Mouse (Mus musculus): Measurements from ENCODE around the gene Glt1d1. TPM values are rescaled to one million over a fixed set of nuclear protein-coding genes. Genes with fewer than 3 reads are reported as not detected.

The Glt1d1 gene
- polyA plus RNA-seq, 1 experiment from 2014 or later: 0.33 TPM

DNA sequence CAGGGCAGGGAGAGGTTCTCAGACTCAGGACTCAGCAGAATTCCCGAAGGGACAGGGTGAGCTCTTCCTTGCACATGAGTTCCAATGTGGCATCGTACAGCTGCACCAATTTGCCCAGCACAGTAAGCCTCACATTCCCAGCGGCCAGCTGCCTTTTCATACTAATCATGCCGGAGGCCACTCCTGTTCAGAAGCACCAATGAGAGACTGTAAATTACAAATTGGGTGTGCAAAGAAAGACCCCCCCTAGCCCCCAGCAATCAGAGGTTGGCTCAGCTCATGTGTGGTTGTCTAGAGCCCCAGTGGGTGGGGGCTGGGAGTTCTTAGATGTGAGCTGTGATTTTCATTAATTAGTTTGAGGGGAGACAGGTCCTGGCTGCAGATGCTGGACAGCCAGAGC lies 123.5 kb downstream of the Glt1d1 start:
- ATAC-seq (ENCODE audit: insufficient number of reproducible peaks, insufficient read depth, low FRiP score, low read depth): no peak
- no peaks in the 10 kb centered on the region for H3K9me3 ChIP-seq (ENCODE audit: control insufficient read depth, low read depth, low read length)
- 77% methylated on average over 4 of the region's 4 CpGs for WGBS

DNA sequence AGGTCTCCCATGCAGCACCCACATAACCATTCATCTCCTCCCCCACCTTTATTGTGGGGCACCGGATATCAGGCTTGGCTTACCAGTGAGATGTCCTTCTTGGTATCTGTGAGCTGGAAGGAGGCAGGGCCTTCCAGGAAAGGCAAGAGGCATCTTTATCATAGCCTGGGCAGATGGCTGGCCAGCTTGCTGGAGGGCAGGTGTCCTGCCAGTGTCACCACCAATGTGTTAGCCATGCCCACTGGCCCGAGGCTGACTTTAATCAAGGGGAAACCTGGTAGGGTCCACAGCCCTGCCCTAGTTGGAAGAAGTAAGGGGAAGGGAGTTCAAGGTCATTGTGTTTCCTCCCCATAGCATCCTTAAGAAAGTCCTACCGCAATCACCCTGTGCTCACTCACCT lies 123.9 kb downstream of the Glt1d1 start:
- no peak overlapping the region for H3K27ac ChIP-seq (ENCODE audit: low read length)
- no peaks in the 10 kb centered on the region for H3K9me3 ChIP-seq (ENCODE audit: control insufficient read depth, low read depth, low read length)
- WGBS: 78% methylated on average over 3 of the region's 3 CpGs
- H3K4me1 ChIP-seq (ENCODE audit: control insufficient read depth, insufficient read depth, low read length): no peaks in the 10 kb centered on the region
- ATAC-seq (ENCODE audit: insufficient number of reproducible peaks, insufficient read depth, low FRiP score, low read depth): no peak
- H3K4me3 ChIP-seq (ENCODE audit: low read depth, low read length): no peak overlapping the region
- no peak overlapping the region for H3K4me2 ChIP-seq (replicated peaks; ENCODE audit: low read depth, low read length)
- no peak overlapping the region for H3K9ac ChIP-seq (replicated peaks; ENCODE audit: low read depth, low read length)
- H3K36me3 ChIP-seq (ENCODE audit: control insufficient read depth, insufficient read depth, low read length): no peaks in the 10 kb centered on the region
- H3K27me3 ChIP-seq (ENCODE audit: control insufficient read depth, insufficient read depth, low read length): no peaks in the 10 kb centered on the region

More for the DNA sequence above, 123.5 kb downstream of the Glt1d1 start:
- no peak overlapping the region for H3K9ac ChIP-seq (replicated peaks; ENCODE audit: low read depth, low read length)
- H3K27ac ChIP-seq (ENCODE audit: low read length): no peak overlapping the region
- H3K4me2 ChIP-seq (replicated peaks; ENCODE audit: low read depth, low read length): no peak overlapping the region
- H3K4me1 ChIP-seq (ENCODE audit: control insufficient read depth, insufficient read depth, low read length): no peaks in the 10 kb centered on the region
- no peaks in the 10 kb centered on the region for H3K36me3 ChIP-seq (ENCODE audit: control insufficient read depth, insufficient read depth, low read length)
- H3K27me3 ChIP-seq (ENCODE audit: control insufficient read depth, insufficient read depth, low read length): no peaks in the 10 kb centered on the region
- no peak overlapping the region for H3K4me3 ChIP-seq (ENCODE audit: low read depth, low read length)

DNA sequence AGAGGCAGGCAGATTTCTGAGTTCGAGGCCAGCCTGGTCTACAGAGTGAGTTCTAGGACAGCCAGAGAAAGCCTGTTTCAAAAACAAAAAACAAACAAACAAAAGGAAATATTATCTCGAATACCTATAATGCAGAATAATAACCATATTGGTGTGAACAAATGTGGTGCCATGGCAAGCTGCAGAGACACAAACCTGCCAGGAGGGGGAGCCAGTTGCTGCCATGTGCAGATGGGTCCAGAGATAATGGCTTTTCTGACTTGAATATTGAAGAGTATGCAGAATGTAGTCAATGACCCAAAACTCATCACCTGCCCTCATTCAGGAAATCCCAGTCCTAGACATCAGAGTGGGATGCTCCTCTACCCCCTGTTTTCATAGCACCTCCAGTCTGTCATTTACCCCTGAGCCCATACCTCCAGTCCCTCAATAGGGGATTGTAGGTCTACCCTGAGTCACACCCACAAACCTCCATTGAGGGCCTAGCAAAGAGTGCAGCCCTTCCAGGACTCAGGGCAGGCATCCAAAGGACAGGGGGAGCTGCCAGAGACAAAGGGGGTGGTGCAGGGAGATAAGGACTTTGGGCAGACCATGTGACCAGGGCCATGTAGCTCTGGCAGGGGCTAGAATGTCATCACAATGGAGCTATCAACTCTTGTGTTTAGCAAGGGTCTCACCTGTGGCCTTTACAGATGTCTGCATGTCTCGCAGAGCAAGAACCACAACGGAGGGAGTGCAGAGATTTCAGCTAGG lies 124.8 kb downstream of the Glt1d1 start:
- no peak for ATAC-seq (ENCODE audit: insufficient number of reproducible peaks, insufficient read depth, low FRiP score, low read depth)
- H3K27me3 ChIP-seq (ENCODE audit: control insufficient read depth, insufficient read depth, low read length): no peaks in the 10 kb centered on the region
- H3K4me1 ChIP-seq (ENCODE audit: control insufficient read depth, insufficient read depth, low read length): no peaks in the 10 kb centered on the region
- H3K9me3 ChIP-seq (ENCODE audit: control insufficient read depth, low read depth, low read length): no peaks in the 10 kb centered on the region
- no peak overlapping the region for H3K9ac ChIP-seq (replicated peaks; ENCODE audit: low read depth, low read length)
- 79% methylated on average over 4 of the region's 4 CpGs for WGBS
- no peak overlapping the region for H3K27ac ChIP-seq (ENCODE audit: low read length)
- no peak overlapping the region for H3K4me3 ChIP-seq (ENCODE audit: low read depth, low read length)
- no peak overlapping the region for H3K4me2 ChIP-seq (replicated peaks; ENCODE audit: low read depth, low read length)
- no peaks in the 10 kb centered on the region for H3K36me3 ChIP-seq (ENCODE audit: control insufficient read depth, insufficient read depth, low read length)

DNA sequence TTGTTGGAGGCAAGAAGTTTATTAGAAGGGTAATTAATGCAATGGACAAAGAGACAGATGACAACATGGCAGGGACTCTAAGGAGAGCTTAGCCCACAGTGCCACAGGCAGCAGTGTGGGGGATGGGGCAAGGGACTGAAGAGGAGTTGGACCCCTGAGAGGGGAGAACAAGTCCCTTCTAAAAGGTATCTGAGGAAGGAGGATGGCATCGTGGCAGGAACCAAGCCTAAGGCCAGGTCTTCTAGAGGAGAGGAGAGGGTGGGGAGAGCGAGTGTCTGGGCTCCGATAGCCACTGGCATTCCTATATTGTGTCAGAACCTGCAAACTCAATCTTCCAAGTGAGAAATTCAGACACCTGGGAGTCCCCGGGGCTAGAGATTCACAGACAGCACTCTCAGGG lies 126.5 kb downstream of the Glt1d1 start:
- H3K27ac ChIP-seq (ENCODE audit: low read length): no peak overlapping the region
- H3K4me3 ChIP-seq (ENCODE audit: low read depth, low read length): no peak overlapping the region
- H3K9me3 ChIP-seq (ENCODE audit: control insufficient read depth, low read depth, low read length): no peaks in the 10 kb centered on the region
- H3K4me1 ChIP-seq (ENCODE audit: control insufficient read depth, insufficient read depth, low read length): no peaks in the 10 kb centered on the region
- 76% methylated on average over 4 of the region's 4 CpGs for WGBS
- no peak for ATAC-seq (ENCODE audit: insufficient number of reproducible peaks, insufficient read depth, low FRiP score, low read depth)
- no peaks in the 10 kb centered on the region for H3K36me3 ChIP-seq (ENCODE audit: control insufficient read depth, insufficient read depth, low read length)
- H3K9ac ChIP-seq (replicated peaks; ENCODE audit: low read depth, low read length): no peak overlapping the region
- no peak overlapping the region for H3K4me2 ChIP-seq (replicated peaks; ENCODE audit: low read depth, low read length)
- H3K27me3 ChIP-seq (ENCODE audit: control insufficient read depth, insufficient read depth, low read length): no peaks in the 10 kb centered on the region

Other genes with a start within 250 kb of the Glt1d1 start
- 17.9 and 19.2 TPM in 2 replicates for gene Slc15a4, start 635 bp downstream of the Glt1d1 start, polyA plus RNA-seq (2014; fragmentation: Nextera tagmentation; extraction: Ambion mirVana)